Mouse (Mus musculus) heart, postnatal 14 days (tissue): Measurements from ENCODE around the gene Lct. TPM values are rescaled to one million over a fixed set of nuclear protein-coding genes. Genes with fewer than 3 reads are reported as not detected.
"Not testable (repeated sequence)": the region's sequence is repeated elsewhere in the genome, so short reads cannot be mapped to it uniquely, and the experiment has no call there.

Experiments used
- DNase-seq, 2 experiments: peaks; one replicate each; pipeline ENCODE4 v3.0.0; 2021 to 2022
- intact Hi-C: fragments of 180-260 bp; cut with DNase I; formaldehyde crosslinking; loops from one replicate; pipeline ENCODE4 v1.15.1; 2025
- total RNA-seq, 2 experiments: library from RNA; stranded (reverse); gene quantifications; 2 replicates each; pipeline ENCODE4 v1.2.3; 2021

Lct gene
- total RNA-seq, 2 experiments from 2014 or later, result 0.05 TPM; not detected in 1

GRCm38 (mm10) chr1:128295717-128296528 is 32.2 kb downstream of the Lct start:
- intact Hi-C loops, result no loop called here
- no peak for DNase-seq

DNA sequence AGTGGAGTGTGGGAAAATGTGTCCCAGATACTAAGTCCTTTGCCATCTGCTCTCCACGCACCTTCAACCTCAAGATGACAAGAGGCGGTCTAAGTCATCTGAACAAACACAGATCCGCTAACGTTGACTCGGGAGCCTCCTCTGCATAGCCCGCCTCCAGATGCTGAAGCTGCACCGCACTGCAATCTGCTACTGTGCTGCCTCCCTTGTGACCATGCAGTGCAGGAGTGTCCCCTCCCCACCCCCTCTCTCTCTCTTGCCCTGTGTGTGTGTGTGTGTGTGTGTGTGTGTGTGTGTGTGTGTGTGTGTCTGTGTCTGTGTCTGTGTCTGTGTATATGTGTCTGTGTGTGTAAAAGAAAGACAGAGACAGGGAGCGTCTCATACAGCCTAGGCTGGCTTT is 32.8 kb downstream of the Lct start:
- no peak for DNase-seq
- intact Hi-C loops, result no loop called here

GRCm38 (mm10) chr1:128293524-128293923 is 34.6 kb downstream of the Lct start:
- DNase-seq, result no peak
- intact Hi-C loops, result no loop called here

DNA sequence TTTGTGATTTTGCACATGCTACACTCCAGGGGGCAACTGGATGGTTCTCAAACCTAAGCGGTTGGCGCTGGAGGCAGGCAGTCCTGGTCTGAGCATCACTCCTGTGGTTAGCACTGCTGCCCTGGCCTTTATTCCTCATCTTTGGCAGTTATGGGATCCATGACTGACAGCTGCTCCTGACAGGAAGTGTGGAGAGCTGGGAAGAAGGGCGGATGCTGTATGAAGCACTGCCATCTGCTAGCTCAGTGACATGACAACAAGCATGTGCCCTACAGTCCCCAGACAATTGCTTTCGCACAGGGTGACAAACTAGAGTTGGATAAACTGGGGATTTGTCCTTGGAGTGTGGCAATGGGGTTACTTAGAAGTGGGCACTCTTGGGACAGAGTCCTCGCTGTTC is 37.8 kb downstream of the Lct start:
- DNase-seq, result no peak

GRCm38 (mm10) chr1:128285136-128285535 is 43.0 kb downstream of the Lct start:
- peak; percentile 5 to 21 for DNase-seq
- intact Hi-C loops, result loop anchor here (10.0 kb wide), 1 partner anchor 540 kb away; no protein-coding TSS in a partner anchor

More for the DNA sequence above, 37.8 kb downstream of the Lct start:
- intact Hi-C loops, result no loop called here

- no peak for DNase-seq
Observed at GRCm38 (mm10) chr1:128284157-128284690, 43.9 kb downstream of the Lct start.

GRCm38 (mm10) chr1:128282924-128283323 is 45.2 kb downstream of the Lct start:
- intact Hi-C loops, result loop anchor here (10.0 kb wide), 1 partner anchor 542 kb away; no protein-coding TSS in a partner anchor
- no peak for DNase-seq

More at GRCm38 (mm10) chr1:128284157-128284690, 43.9 kb downstream of the Lct start:
- intact Hi-C loops, result loop anchor here (10.0 kb wide), 1 partner anchor 541 kb away; no protein-coding TSS in a partner anchor

DNA sequence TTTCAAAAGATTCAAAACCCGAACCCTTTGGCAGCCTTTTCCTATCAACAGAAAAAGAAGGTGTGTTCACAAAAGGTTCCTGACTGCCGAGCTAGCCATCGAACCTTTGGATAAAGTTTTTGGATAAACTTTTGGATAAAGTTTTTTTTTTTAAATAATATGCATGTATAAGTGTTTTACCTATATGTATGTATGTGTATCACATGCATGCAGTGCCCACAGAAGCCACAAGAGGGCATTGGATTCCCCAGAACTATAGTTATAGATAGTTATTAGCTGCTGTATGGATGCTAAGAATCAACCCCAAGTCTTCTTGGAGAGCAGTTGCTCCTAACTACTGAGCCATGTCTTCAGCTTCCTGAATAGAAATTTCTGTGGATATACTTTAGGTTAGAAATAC is 46.4 kb downstream of the Lct start:
- no peak for DNase-seq
- intact Hi-C loops, result loop anchor here (10.0 kb wide), 1 partner anchor 543 kb away; no protein-coding TSS in a partner anchor

- DNase-seq, result no peak
- intact Hi-C loops, result no loop called here
Observed at GRCm38 (mm10) chr1:128278563-128278962, 49.6 kb downstream of the Lct start.

- intact Hi-C loops, result no loop called here
- no peak for DNase-seq
Observed at GRCm38 (mm10) chr1:128275908-128276307, 52.2 kb downstream of the Lct start.

DNA sequence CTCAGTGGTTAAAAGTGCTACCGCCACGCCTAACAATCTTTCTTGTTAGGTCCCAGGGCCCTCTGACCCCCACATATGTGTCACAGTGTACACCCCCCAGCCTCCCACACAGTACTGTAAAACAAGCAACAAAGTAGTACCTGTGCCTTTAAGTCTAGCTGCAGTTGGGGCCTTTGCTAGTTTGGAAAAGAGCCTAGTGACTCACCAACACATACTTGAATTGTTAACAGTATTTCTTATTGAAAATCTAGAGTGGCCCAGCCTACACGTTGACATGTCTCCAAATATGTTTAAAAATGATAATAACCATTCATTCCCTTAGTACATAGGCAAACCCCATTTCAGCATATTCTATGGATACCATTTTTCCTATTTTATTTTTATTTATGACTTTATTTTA is 57.4 kb downstream of the Lct start:
- no peak for DNase-seq
- intact Hi-C loops, result no loop called here

GRCm38 (mm10) chr1:128267061-128267460 is 61.1 kb downstream of the Lct start:
- intact Hi-C loops, DNase-seq: not testable (repeated sequence)

GRCm38 (mm10) chr1:128244727-128245355 is 83.3 kb downstream of the Lct start:
- DNase-seq, result peak; percentile 40 to 47
- intact Hi-C loops, result loop anchor here (10.0 kb wide), 1 partner anchor 140 kb away; the partner anchor contains the start of genes R3hdm1 and Zranb3

DNA sequence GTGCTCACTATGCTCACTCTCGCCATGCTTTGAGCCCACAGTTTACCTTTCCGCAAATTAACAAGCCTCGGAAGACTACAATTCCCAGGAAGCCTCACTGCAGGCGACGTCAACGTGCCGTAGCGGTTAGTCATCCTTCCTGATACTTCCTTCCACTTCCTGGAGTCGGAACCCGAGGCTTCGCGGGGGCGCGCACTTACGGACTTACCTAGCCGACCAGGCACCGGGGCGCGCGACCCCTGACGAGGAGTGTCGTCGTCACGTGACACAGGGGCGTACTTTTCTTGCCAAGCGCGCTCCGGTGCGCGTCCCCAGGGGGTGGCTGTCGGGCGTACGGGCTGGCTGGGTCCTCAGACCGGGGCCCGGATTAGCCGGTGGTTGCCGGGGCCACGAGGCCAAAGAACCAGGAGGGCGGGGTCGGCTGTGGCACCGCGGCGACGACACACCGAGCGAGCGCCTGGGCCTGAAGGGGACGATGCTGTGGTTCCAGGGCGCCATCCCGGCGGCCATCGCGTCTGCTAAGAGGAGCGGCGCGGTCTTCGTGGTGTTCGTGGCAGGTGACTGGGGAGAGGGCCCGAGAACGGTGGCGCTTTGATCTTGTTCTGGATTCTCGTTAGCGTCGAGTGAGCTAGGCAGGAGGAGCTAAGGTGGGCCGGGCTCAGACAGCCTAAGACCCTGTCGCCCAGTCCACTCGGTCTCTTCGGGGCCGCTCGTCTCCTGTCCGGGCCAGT is 84.0 kb downstream of the Lct start:
- DNase-seq, result peak; percentile 93 to 94
- intact Hi-C loops, result loop anchor here (10.0 kb wide), 1 partner anchor 139 kb away; the partner anchor contains the start of genes R3hdm1 and Zranb3

DNA sequence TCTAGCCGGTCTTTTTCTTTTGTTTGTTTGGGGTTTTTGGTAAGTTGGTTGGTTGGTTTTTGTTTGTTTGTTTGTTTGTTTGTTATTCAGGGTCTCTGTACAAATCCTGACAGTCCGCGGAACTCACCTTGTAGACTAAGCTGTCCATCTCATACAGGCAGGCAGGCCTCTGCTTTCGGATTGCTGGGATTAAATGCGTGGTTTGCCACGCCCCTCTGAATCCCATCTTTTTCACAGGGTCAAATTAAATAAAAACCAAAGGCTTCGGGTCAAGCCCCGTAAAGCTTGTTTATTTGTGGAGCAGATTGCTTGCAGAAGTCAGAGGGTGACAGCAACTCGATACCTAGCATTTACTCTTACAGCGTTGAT is 84.5 kb downstream of the Lct start, which contains the start of gene Ubxn4:
Gene Ubxn4 (plus strand): TSS at position 338 of the 369 bp plus-strand sequence.
- intact Hi-C loops, result loop anchor here (10.0 kb wide), 1 partner anchor 139 kb away; the partner anchor contains the start of genes R3hdm1 and Zranb3
- DNase-seq, result no peak

DNA sequence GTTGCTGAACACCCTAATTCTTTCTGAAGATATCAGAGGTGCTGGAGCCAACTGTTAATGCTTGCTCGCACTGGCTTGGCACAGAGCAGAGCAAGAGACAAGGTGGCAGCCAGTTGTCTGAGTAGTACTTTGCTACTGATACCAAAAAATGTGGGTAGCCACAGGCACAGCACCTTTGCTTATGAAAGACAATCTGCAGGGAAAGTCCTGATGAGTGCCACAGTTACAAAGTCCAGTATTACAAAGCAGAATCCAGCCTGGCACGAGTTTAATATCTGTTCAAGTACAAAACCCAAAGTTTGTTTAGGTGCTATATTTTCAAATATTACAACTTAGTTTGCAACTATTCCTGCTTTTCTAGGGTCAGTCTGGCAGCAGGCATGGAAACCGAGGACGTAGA is 92.9 kb downstream of the Lct start:
- intact Hi-C loops, result no loop called here
- DNase-seq, result no peak
